Comparison of ENCODE assay signal across 13 mouse cellular contexts in genomic region chr4:154348197-154348786, GRCm38 (mm10). TPM values are rescaled to one million over a fixed set of nuclear protein-coding genes. Genes with fewer than 3 reads are reported as not detected.
DNase-seq lines count a peak whose midpoint lies in the region; ATAC-seq lines count a peak whose summit lies in the region.
"Had no signal": no experiment of that assay in that cellular context is flagged by ENCODE, and none has a peak within 500 bp of the region (broad histone marks: within the 10 kb centered on the region; RNA-seq: fewer than 3 reads in every experiment).

No protein-coding gene starts in this region.

- no peaks in the 10 kb centered on the region; the same call in 1 of the 2 replicates for H3K4me1 ChIP-seq in liver, embryonic 12.5 days
- peaks cover 15% of the 10 kb centered on the region for H3K4me1 ChIP-seq in intestine, embryonic 14.5 days (replicated peaks; ENCODE audit: control insufficient read depth, insufficient read depth, low read length)

- WGBS in liver, embryonic 12.5 days (ENCODE audit: insufficient replicate concordance), result 50% methylated on average over 11 of the region's 11 CpGs
- 12% methylated on average over 11 of the region's 11 CpGs for WGBS in intestine, embryonic 14.5 days

- no peaks in the 10 kb centered on the region for H3K36me3 ChIP-seq in liver, embryonic 12.5 days
- no peaks in the 10 kb centered on the region for H3K36me3 ChIP-seq in intestine, embryonic 14.5 days (ENCODE audit: control insufficient read depth, insufficient read depth, low read length)
- H3K36me3 ChIP-seq: midbrain, embryonic 15.5 days had no signal

- 0 out of 2 replicates have a peak, but pooled peaks cover 5% of the 10 kb centered on the region for H3K27me3 ChIP-seq in liver, embryonic 12.5 days (replicated peaks)
- peaks cover 21% of the 10 kb centered on the region; the same call in 1 of the 2 replicates for H3K27me3 ChIP-seq in intestine, embryonic 14.5 days (replicated peaks; ENCODE audit: control insufficient read depth, insufficient read depth, low read length)

- DNase-seq in liver, result no peak
- no peak for DNase-seq in intestine, embryonic 14.5 days (ENCODE audit: low spot score)
- peak; percentile 77 for DNase-seq in kidney, postnatal 14 days
- peak; percentile 51 for DNase-seq in lung, postnatal 25 days (ENCODE audit: low spot score)
- DNase-seq in adrenal gland, adult (ENCODE audit: inconsistent age in 2 of 2, low spot score in 1 of 2), result no peak
- DNase-seq in frontal cortex, postnatal 10 days (ENCODE audit: low spot score in 2 of 2), result no peak
- DNase-seq: forebrain, postnatal 0 days; spleen, adult 18-20 months; thymus, postnatal 25 days had no signal

- no peak overlapping the region for H3K4me3 ChIP-seq in liver, embryonic 12.5 days
- H3K4me3 ChIP-seq in intestine, embryonic 14.5 days (ENCODE audit: low read depth, low read length), result no peak overlapping the region
- H3K4me3 ChIP-seq: heart, embryonic 13.5 days; midbrain, embryonic 15.5 days had no signal

- H3K4me2 ChIP-seq in liver, embryonic 12.5 days, result no peak overlapping the region
- H3K4me2 ChIP-seq in intestine, embryonic 14.5 days (ENCODE audit: low read length), result no peak overlapping the region
- H3K4me2 ChIP-seq: heart, embryonic 13.5 days; midbrain, embryonic 15.5 days had no signal

- H3K9me3 ChIP-seq in liver, embryonic 12.5 days (replicated peaks), result no peaks in the 10 kb centered on the region
- H3K9me3 ChIP-seq in intestine, embryonic 14.5 days (ENCODE audit: control insufficient read depth, low read length), result no peaks in the 10 kb centered on the region
- H3K9me3 ChIP-seq: heart, embryonic 13.5 days; midbrain, embryonic 15.5 days had no signal

- 0 out of 2 replicates have a peak, but pooled peaks have one; percentile 18 for ATAC-seq in liver, embryonic 12.5 days
- peak; percentile 67; the same call in 1 of the 2 replicates for ATAC-seq in intestine, embryonic 14.5 days (replicated peaks; ENCODE audit: low FRiP score, low TSS enrichment, low read depth)
- ATAC-seq in inflammation-experienced regulatory T-cells, adult 6 months, result no peak
- ATAC-seq: forebrain, postnatal 0 days; midbrain, embryonic 15.5 days had no signal

- H3K9ac ChIP-seq in liver, embryonic 12.5 days, result no peak overlapping the region
- no peak overlapping the region for H3K9ac ChIP-seq in intestine, embryonic 14.5 days (ENCODE audit: low read length)
- H3K9ac ChIP-seq: forebrain, postnatal 0 days; heart, embryonic 13.5 days; midbrain, embryonic 15.5 days had no signal

- H3K27ac ChIP-seq in liver, embryonic 12.5 days, result no peak overlapping the region
- H3K27ac ChIP-seq in intestine, embryonic 14.5 days (ENCODE audit: low read depth), result peak overlapping the region; percentile 47; the same call in 1 of the 2 replicates
- H3K27ac ChIP-seq: heart, embryonic 13.5 days; midbrain, embryonic 15.5 days had no signal

RNA-seq across cellular contexts. Expression of gene B230104I21Rik, which starts 12.4 kb away (rescaled TPM):
- polyA plus RNA-seq in liver, embryonic 12.5 days (2016; fragmentation: Nextera tagmentation; extraction: Ambion mirVana), result not detected in 2 replicates
- polyA plus RNA-seq in intestine, embryonic 14.5 days (2014; fragmentation: Nextera tagmentation; extraction: Ambion mirVana), result 0.22 TPM in 1 of 2 replicates, not detected in the other
- polyA plus RNA-seq in inflammation-experienced regulatory T-cells, adult 6 months (2017; shearing (Covaris generic)), result not detected
- polyA plus RNA-seq: forebrain, postnatal 0 days; heart, embryonic 13.5 days; midbrain, embryonic 15.5 days had no signal

RNA-seq across cellular contexts. Expression of gene Arhgef16, which starts 46.8 kb away (rescaled TPM):
- polyA plus RNA-seq in liver, embryonic 12.5 days (2016; fragmentation: Nextera tagmentation; extraction: Ambion mirVana), result 3.9 and 4.5 TPM in 2 replicates
- polyA plus RNA-seq in intestine, embryonic 14.5 days (2014; fragmentation: Nextera tagmentation; extraction: Ambion mirVana), result 36.7 and 38.6 TPM in 2 replicates
- polyA plus RNA-seq in inflammation-experienced regulatory T-cells, adult 6 months (2017; shearing (Covaris generic)), result 1 to 10 TPM in 2 of 3 experiments, under 1 TPM in 1; 0.38 to 8.2 (median 5.6) TPM

Comparison
In these comparisons a context has a peak if more than half of its experiments do, and no peak if none do; other contexts are left out.
1. DNase-seq: peak in kidney, postnatal 14 days (single experiment) and lung, postnatal 25 days (single experiment); none in liver (single experiment), intestine, embryonic 14.5 days (single experiment), adrenal gland, adult (0 of 2) and frontal cortex, postnatal 10 days (0 of 2).